Mouse (Mus musculus) neutrophil, adult 5-6 weeks (primary cell): ENCODE data around the gene Gm9195. TPM values are rescaled to one million over a fixed set of nuclear protein-coding genes. Genes with fewer than 3 reads are reported as not detected.

ENCODE experiments used
- ATAC-seq: fragments of 151-379, 151-347 bp; 2 replicates; pipeline ENCODE4 v1.8.0; 2017; ENCODE audit warnings: mild to moderate bottlenecking, moderate TSS enrichment; ENCODE audit not compliant: insufficient number of reproducible peaks, poor library complexity, low FRiP score, severe bottlenecking; ENCODE audit errors: extremely low read depth
- total RNA-seq: library from RNA; stranded (forward); fragments of 200-1000 nt; gene quantifications from 2 replicates; pipeline ENCODE4 v1.2.3, GENCODE M21; 2017

Gene Gm9195
- total RNA-seq, 1 experiment from 2014 or later: not detected

- ATAC-seq: no peak
Measured at GRCm38 (mm10) chr14:72458930-72459329, 32.7 kb downstream of the Gm9195 start.

- no peak for ATAC-seq
Measured at GRCm38 (mm10) chr14:72447141-72448091, 44.2 kb downstream of the Gm9195 start.

- ATAC-seq: no peak
Measured at GRCm38 (mm10) chr14:72442936-72443335, 48.7 kb downstream of the Gm9195 start.

DNA sequence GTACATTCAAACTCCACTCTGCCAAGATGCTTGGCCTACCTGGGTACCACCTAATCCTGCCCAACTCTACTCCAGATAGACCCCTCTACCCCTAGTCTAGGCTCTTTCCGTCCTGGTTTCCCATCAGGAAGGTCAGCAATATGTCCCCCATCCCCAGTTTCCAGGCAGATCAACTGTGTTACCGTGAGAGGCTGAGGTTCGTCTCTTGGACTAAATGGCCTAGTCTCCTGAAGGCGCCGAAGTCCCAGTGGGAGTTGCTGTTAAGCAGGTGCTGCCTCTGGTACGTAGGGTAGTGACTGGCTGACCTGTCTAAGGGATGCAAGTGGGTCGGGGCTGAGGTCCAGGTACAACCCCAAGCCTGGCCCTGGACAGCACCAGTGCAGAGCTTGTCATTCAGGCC, 50.7 kb downstream of the Gm9195 start:
- ATAC-seq: no peak

DNA sequence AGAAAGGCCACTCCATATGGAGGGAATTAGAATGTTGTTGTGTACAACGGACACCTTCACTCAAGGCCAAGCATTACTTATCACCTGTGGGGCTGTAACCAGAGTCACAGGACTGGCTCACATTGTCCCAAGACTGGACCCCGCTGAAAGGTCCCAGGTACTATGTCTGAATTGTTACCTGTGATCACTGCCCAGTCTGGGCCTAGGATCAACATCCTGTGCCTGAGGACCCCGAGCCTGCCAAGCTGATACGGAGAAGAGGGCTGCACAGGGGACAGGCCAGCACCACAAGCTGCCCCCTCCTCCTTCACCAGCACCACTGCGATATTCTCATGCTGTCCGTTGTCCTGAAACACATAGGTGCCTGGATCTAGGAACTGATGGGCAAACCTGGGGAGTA, 51.2 kb downstream of the Gm9195 start:
- no peak for ATAC-seq

- no peak for ATAC-seq
Measured at GRCm38 (mm10) chr14:72438976-72439375, 52.7 kb downstream of the Gm9195 start.

- ATAC-seq: no peak
Measured at GRCm38 (mm10) chr14:72389696-72390095, 101.9 kb downstream of the Gm9195 start.

GRCm38 (mm10) chr14:72389288-72389687, 102.3 kb downstream of the Gm9195 start:
- no peak for ATAC-seq

DNA sequence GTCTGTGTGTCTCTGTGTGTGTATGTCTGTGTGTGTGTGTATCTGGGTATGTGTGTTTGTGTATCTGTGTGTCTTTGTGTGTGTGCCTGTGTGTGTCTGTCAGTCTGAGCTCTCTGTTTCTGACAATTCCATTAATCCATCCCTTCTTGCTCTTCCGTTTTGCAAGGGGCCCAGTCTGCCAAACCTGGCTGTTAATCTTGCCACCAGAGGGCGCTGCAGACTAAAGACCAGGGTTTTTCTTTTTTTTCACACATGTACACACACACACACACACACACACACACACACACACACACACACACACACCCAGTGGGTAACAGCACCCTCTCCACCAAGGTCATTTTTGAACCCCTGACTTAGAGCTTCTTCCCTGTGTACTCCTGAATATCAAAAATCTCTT, 114.4 kb downstream of the Gm9195 start:
- no peak for ATAC-seq

Other genes with a start within 250 kb of the Gm9195 start
- gene Fndc3a, start 218.2 kb upstream of the Gm9195 start, total RNA-seq: 70.4 and 72.5 TPM in 2 replicates